Mouse (Mus musculus) right cerebral cortex, postnatal 36 days (tissue): ENCODE data around the gene 2810004N23Rik.
A peak's percentile ranks its signal among the peaks of the same experiment; 100 is the strongest.

Experiments used
- DNase-seq, 2 experiments: peaks; one replicate each; pipeline ENCODE4 v3.0.0; 2022; ENCODE audit warnings: low spot score in 2 of 2, mixed read lengths in 1 of 2

2810004N23Rik gene

DNA sequence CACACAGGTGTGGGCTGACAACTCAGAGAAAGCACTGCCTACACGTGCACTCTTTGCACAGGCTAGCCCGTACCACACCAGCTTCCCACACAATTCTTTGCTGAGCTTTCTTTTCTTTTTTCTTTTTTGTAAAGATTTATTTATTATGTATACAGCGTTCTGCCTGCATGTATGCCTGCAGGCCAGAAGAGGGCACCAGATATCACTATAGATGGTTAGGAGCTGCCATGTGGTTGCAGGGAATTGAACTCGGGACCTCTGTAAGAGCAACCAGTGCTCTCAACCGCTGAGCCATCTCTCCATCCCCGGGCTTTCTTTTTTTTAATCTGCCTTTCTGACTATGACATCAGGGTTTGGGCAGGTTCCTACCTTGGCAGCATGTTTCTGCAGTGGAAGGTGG lies 39.4 kb downstream of the 2810004N23Rik start:
- DNase-seq: no peak

DNA sequence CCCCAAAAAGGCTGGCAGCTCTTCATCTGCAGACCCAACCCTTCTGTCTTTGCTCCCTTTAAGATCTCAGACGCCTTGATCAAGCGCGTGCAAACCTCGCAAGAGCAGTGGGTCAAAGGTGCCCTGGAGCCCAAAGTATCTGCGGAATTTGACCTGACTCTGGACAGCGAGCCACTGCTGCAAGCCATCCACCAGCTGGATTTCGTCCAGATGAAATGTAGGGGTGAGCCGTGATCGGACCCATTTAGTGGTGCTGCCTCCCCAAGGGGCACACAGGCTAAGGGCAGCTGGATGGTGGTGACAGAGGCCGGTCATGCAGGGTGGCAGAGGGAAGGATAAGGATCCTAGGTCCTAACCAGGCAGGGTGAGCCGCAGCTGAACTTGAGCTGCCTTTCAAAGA lies 42.8 kb downstream of the 2810004N23Rik start:
- DNase-seq: no peak

DNA sequence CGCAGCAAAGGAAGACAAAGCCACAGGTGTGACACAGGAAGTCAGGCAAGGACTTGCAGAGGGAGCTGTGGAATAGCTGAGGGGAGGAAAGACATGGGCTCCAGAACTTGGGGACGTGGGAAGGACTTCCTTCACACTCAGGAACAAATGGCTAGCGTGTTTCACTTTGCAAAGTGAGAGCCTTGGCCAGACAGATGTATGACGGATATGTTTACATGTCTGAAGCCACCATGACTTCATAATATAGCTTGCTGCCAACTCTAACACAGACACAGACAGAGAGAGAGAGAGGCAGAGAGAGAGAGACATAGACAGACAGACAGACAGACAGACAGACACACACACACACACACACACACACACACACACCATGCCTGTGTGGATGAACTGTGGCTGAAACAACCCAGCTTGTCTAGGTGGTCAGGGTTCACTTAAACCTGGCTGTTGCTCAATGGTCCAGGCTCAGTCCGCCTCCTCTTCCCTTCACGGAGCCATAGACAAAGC lies 43.3 kb downstream of the 2810004N23Rik start:
- no peak for DNase-seq

DNA sequence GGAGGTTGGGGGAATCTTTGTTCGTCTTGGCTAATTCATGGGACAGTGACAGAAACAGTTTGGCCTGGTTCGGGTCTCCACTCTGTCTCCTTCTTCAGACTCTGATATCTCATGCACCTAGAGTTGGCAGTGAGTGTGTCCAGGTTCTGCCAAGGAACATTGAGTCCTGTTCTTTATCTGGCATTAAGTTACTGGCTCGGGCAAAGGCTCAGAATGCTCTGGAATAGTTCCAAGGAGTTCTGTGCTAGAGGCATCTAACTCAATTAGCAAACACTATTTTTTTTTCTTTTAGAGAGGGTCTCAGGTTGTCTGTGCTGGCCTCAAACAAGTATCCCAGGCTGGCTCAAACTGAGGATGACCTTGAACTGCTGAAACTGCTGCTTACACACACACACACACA lies 45.6 kb downstream of the 2810004N23Rik start:
- no peak for DNase-seq

DNA sequence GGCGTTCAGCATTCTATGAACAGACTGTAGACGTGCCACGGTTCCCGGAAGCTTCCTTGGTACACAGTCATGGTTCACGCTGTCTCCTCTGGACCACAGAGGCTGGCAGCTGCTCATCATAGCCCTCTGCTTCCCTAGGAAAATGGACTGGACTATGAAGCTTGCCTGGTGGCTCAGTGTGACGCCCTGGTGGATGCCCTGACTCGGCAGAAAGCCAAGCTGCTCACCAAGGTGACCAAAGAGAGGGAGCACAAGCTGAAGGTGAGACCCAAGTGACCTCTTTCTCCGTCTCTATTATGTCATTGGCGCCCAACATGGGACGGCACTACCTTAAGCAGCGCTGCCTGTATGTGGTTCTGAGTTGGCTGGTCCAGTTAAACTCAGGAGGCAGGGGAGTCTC lies 46.1 kb downstream of the 2810004N23Rik start:
- DNase-seq: no peak

DNA sequence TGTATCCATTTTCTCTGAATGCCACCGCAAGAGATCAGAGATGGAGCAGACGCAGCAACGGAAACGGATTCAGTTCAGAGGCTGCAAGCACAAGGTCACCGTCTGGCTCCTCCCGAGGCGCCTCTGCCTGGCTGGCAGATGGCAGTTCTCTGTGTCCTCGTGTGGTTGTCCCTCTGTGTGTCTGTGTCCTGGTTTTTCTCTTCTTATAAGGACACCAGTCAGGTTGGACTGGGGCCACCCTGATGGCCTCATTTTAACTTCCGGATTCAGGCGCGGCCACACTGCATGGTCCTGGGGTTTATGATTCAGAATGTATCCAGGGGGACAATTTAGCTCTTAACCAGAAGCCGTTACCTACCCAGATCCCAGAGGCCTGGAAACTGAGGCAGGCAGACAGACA lies 47.0 kb downstream of the 2810004N23Rik start:
- DNase-seq: no peak

DNA sequence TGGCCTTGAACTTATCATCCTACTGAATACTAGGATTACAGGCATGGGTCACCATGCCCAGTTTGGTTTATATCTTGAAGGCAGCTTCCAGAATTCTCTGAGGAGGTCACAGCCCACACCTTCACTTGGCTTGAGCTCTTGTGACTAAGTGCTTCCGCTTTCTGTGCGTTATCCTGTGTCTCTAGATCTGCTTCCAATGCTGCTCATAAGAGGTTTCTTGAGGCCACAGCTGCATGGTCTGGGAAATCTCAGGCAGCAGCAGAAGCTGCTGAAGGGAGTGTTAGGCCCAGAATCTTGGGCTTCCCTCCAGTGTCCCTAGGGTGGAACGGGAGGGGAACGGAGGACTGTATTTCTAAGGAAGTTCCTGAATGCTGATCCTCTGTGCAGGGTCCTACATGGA lies 49.6 kb downstream of the 2810004N23Rik start:
- DNase-seq: no peak

DNA sequence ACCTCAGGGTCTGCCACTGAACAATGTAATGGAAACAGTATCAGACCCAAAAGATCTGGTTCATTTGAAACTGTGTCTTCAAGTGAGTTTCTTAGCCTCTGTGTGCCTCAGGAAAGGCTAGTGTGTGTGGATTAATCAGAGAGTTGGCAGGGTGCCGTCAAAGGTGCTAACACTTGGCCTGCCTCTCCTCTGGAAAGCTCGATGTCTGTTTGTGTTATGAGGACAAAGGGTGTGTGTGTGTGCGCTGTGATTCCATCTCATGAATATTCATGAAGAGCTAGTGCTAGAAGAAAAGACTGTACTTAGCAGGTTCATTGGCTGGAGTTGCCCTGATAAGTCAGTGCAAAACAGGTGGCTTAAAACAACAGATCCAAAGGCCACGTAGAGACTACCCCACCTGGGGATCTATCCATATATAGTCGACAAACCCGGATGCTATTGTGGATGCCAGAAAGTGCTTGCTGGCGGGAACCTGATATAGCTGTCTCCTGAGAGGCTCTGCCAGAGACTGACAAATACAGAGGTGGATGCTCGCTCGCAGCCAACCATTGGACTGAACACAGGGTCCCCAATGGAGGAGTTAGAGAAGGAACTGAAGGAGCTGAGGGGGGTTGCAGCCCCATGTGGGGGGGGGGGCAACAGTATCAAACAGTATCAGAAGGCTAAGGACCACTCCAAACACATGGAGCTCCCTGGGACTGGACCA lies 52.1 kb downstream of the 2810004N23Rik start:
- DNase-seq: no peak

DNA sequence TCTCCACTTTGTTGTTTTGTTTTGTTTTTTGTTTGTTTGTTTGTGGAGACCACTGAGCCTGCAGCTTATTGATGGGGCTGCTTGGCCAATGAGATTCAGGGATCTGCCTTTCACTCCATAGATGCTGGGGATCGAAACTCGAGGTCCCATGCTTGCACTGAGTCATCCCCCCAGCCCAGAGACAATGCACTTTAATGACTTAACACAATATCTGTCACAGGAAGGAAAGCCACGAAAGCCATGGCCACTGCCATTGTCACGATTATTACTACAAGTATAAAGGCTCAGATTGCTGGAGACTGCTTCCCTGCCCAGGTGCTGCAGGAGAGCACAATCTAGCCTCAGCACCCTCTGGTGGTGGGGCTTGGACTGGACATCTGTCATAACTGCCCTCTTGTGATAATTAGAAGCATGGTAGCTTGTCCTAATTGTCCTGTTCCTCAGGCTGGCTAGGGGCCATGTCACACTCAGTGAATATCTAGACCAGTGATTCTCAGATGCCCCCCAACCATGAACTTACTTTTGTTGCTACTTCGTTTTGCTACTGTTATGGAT lies 52.8 kb downstream of the 2810004N23Rik start:
- no peak for DNase-seq

DNA sequence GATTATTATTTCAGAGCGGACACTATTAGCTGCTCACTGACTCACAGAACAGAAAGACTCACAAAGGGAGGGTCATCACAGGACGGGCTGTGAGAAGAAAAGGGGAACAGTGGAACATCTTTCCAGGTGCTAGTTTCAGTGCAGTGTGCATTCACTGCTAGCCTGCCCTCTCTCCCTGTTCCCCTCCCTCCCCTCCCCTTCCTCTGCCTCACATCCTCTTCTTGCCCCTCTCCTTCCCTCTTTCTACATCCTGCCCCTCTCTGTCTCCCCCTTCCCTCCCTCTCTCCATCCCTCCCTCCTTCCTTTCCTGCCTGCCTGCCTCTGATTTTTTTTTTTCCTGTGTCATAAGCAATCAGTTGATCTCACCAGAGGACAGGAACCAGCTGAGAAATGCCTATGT lies 53.5 kb downstream of the 2810004N23Rik start:
- DNase-seq: no peak

DNA sequence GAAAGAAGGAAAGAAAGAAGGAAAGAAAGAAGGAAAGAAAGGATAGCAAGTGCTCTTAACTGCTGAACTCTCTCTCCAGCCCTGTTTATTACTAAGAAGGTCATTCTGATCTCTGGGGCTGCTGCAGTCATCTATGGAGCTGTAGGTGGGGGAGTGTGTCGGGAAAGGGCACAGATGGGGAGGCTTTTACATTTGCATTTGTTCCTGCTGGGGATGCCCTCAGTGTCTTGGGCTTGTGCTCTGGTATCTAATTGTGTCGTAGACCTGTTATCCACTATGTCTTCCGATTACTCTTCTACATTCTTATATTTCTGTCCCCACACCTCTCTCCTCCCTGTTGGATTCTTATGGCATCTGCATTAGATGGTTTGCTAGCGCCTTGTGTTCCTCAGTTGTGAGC lies 56.9 kb downstream of the 2810004N23Rik start:
- DNase-seq: no peak

DNA sequence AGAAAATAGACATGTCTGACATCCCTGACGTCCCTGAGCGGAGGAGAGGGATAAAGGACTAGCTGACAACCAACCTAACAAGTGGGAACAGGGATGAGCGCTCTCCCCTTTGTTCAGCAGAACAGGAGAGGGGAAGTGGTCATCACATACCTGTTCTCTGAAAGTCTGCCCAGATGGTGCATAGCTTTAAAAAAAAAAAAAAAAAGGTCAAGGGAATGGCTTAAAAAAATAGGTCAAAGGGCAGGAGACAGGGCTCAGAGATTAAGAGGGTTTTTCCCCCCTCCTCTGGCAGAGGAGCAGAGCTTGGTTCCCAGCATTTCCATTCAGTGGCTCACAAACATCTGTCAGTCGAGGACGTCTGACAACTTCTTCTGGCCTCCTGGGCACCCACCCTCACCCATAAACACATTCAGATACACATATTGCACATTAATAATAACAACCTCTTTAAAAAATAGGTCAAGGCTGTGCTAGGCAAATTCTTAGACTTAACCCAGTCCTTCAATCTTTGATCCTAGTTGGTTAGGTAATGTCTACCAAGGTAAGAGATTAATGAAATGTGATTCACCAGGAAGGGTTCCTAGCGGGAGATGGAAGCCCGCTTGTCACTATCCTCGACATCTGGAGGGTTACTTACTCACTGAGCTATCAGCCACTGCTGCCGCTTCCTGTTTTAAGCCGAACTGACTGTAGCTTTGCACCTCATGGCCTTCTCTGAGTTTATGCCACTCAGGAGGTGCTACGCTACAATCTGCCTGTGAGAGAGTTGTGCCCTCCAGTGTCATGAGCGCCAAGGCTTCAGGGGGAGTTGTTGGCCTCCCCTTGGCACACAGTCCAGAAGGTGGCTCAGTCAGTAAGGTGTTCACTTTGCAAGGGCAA lies 58.9 kb downstream of the 2810004N23Rik start:
- no peak for DNase-seq

DNA sequence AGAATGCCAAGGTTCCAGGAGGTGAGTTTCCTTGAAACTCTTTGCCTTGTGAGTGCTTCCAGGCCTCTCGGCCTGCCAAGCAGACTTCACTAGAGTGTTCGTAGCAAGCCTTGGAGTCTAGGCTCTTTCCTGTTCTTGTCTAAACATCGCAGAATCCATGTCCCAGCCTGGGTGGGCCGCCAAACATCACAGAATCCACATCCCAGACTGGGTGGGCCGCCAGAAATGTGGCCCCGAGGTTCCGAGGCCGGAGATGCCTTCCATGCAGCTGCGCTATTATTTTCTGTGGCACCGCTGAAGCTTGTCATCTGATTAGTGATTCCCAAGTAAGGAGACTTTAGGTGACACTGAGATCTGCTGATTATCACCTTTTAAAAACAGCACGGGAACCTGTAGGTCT lies 62.4 kb downstream of the 2810004N23Rik start:
- DNase-seq: no peak

DNA sequence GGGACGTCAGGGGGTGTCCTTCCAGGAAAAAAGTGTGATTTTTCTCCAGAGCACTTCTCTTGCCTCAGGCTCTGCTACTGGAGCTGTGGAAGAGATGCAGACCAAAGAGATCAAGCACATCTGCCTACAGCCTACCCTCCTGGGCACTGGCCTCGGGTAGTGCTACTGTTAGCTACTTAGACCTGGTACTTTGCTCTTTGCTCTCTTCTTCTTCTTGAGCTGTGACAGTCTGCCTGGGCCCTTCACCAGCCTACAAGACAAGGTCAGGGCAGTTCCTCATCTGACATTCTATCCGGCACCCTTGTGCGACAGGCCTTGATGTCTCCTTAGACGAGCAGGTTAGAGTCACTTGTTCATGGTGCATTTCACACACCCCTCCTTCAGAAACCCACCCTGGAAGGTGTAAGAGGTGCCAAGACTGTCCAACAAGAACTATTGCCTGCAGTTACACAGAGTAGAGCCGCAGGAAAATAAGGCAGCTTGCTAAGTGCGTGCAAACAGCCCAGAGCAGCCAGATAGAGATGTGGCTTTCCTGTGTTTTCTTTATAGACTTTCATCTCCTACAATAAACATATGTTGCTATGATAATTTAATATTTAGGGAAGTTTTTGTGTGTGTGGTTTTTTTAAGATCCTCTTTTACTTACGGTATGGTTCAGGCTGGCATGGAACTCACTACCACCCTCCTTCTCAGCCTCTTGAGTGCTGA lies 67.0 kb downstream of the 2810004N23Rik start:
- DNase-seq: no peak

DNA sequence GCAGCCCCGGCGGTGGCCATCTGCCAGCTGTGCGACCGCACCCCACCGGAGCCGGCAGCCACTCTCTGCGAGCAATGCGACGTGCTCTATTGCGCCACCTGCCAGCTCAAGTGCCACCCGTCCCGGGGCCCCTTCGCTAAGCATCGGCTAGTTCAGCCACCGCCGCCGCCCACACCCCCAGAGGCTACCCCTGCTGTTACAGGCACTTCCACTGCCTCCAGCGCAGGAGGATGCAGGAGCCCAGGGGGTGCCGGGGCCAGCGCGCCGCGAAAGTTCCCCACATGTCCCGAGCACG lies 68.5 kb downstream of the 2810004N23Rik start:
- DNase-seq: peak; percentile 63 to 71

DNA sequence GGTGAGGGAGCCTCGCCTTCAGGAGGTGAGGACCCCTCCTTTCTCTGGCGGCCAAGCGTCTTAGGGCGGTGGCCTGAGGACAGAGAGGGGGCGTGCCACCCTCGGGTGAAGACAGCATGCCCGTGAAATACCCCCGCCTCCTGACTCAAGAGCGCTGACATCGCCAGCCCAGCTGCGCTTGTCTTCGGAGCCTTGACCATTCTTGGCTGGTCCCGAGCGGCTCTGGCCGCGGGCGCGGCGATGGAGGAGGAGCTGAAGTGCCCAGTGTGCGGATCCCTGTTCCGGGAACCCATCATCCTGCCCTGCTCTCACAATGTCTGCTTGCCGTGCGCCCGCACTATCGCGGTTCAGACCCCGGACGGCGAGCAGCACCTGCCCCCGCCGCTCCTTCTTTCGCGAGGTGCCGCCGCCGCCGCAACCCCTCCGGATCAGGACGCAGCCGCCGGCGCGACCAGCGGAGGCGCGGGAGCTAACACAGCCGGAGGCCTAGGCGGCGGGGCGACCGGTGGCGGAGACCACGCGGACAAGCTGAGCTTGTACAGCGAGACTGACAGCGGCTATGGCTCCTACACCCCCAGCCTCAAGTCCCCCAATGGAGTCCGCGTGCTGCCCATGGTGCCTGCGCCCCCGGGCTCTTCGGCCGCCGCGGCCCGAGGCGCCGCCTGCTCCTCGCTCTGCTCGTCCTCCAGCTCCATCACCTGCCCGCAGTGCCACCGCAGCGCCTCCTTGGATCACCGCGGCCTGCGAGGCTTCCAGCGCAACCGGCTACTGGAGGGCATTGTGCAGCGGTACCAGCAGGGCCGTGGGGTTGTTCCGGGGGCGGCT lies 69.0 kb downstream of the 2810004N23Rik start:
- DNase-seq: peak in 1 of 2 experiments; percentile 12

DNA sequence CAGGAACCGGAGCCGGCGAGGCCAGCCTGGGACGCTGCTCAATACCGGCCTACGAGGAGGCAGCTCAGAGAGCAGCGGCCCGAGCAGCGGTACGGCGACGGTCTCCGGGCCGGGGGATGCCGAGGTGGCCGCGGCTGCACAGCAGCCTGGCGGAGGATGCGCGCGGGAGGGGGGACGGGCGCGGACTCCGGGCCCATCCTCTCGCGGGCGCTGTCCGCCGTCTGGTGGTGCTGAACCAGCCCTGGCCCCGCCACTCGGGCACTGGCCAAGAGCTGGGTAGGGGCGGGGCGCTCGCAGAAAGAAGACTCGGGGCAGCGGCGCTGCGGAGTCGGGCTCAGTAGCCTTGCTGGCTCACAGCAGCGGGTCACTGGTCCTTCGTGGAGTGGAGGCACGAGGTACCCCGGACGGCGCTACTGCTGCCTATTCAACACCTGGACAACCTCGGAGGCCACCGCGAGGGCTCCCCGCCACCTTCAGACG lies 69.7 kb downstream of the 2810004N23Rik start:
- DNase-seq: peak; percentile 33 to 45

DNA sequence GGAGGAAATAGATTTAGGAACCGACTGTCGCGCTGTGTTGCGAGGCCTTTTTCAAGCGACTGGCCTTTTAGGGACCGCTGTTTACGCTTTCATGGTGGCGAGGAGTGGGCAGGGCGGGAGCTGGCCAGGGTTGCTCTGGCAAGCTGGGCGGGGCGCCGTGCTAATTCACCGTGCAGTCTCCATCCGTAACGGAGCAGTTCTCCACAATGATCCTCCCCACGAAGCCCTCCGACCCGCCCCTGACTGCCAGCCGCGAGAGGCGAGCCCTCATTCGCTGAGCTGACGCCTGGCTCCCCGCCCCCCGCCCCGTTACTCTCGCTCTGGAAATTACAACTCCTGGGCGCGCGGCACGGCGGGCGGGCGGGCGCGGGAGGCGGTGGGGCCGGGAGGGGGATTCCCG lies 70.2 kb downstream of the 2810004N23Rik start, which contains the start of gene Trim67:
Gene Trim67, plus strand, starts transcription at position 385 of the 400 bp plus-strand sequence.
- peak; percentile 24 to 30 for DNase-seq

DNA sequence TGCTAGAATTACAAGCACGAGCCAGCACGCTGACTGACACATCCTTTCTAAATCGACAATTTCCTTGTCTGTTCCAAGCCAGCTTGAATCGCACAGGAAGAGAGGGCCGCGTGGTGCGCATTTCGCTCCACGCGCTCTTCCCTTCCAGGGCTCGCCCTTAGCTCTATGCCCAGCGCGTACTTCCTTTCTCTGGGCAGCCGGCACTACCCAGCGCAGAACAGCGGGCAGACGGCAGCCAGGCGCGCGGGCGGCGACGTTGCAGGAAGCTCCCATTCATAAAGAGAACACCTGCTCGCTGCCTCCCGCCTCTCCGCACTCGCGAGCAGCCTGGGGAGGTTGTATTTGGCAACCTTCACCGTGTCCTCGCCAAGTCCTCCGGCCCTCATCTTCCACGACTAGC lies 70.7 kb downstream of the 2810004N23Rik start:
- DNase-seq: peak; percentile 44 to 62

DNA sequence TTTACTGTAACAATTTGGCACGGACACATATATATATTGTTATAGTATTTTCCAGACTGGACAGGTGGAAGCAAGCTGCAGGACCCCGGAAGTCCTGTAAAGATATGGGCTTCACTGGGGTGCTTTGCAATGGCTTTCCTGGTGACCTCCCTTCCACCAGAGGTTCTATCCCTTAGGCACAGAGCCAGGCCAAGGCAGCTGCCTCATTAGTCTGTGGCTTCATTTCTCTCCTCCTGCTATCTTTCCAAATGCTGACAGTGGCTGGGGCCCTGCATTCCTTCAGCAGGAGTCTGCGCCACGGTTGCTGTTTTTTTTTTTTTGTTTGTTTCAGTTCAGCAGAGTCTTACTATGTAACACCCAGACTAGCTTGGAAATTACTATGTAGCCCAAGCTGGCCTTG lies 71.2 kb downstream of the 2810004N23Rik start:
- no peak for DNase-seq

DNA sequence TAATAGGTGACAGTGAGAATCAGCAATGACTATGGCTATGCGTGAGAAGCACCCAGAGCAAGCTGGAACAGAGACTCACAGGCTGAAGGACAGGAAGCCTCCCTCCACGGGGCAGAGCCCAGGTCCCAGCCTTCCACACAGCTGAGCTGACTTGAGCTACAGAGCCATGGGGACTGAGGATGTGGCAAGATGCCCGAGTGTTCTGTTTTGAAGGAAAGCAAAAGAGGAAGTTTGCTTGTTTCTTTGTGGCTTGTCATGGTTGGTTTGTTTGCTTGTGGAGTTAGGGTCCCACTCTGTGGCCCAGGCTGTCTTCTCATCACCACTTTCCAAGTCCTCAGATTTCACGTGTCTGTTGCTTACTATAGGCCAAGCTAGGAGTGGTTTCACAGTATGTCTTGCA lies 72.2 kb downstream of the 2810004N23Rik start:
- no peak for DNase-seq
